Mouse (Mus musculus): ENCODE results near the gene Cyp4b1. TPM values are rescaled to one million over a fixed set of nuclear protein-coding genes. Genes with fewer than 3 reads are reported as not detected.
"Not testable (repeated sequence)": the region's sequence is repeated elsewhere in the genome, so short reads cannot be mapped to it uniquely, and the experiment has no call there.

Cyp4b1 gene
- polyA plus RNA-seq, 1 experiment = not detected

- Histone ChIP-seq H3K79me3 (ENCODE audit: low read depth) (no peaks in the 10 kb centered on the region), H3ac (ENCODE audit: control insufficient read depth, insufficient read length, low read depth) (no peak overlapping the region), H3K36me3 (ENCODE audit: control insufficient read depth, insufficient read depth) (no peaks in the 10 kb centered on the region), H3K79me2 (ENCODE audit: control insufficient read depth, insufficient read depth) (no peaks in the 10 kb centered on the region), H3K4me3 (ENCODE audit: insufficient read depth, poor library complexity, severe bottlenecking) (no peak overlapping the region), H3K27me3 (ENCODE audit: control insufficient read depth, insufficient read depth, insufficient read length) (no peaks in the 10 kb centered on the region)
- TF ChIP-seq CTCF (IDR thresholded peaks at IDR 0.05; ENCODE audit: control insufficient read depth, insufficient read depth, insufficient read length) (no peak), MAX (IDR thresholded peaks at IDR 0.05) (no peak), FOSL1 (IDR thresholded peaks at IDR 0.05; ENCODE audit: insufficient read depth, low read length, poor library complexity, severe bottlenecking) (no peak), MYOD1 (IDR thresholded peaks at IDR 0.05; ENCODE audit: control insufficient read depth, insufficient read length, low read depth) (no peak), MYOG (IDR thresholded peaks at IDR 0.05; ENCODE audit: control insufficient read depth, extremely low read depth, insufficient read length) (no peak)
Measured at GRCm38 (mm10) chr4:115650866-115651265, 3.3 kb upstream of the Cyp4b1 start.

- no peaks in the 10 kb centered on the region for H3K36me3 ChIP-seq (ENCODE audit: control insufficient read depth, insufficient read depth)
- H3K79me2 ChIP-seq (ENCODE audit: control insufficient read depth, insufficient read depth) = no peaks in the 10 kb centered on the region
- TF ChIP-seq MYOG (IDR thresholded peaks at IDR 0.05; ENCODE audit: control insufficient read depth, extremely low read depth, insufficient read length) (no peak), MAX (IDR thresholded peaks at IDR 0.05) (no peak), USF1 (IDR thresholded peaks at IDR 0.05; ENCODE audit: low read depth) (no peak), FOSL1 (IDR thresholded peaks at IDR 0.05; ENCODE audit: insufficient read depth, low read length, poor library complexity, severe bottlenecking) (no peak), CTCF (IDR thresholded peaks at IDR 0.05; ENCODE audit: control insufficient read depth, insufficient read depth, insufficient read length) (no peak), CEBPB (IDR thresholded peaks at IDR 0.05; ENCODE audit: low read depth) (no peak), MYOD1 (IDR thresholded peaks at IDR 0.05; ENCODE audit: control insufficient read depth, insufficient read length, low read depth) (no peak)
Measured at GRCm38 (mm10) chr4:115649344-115649743, 1.8 kb upstream of the Cyp4b1 start.

GRCm38 (mm10) chr4:115648752-115649151 is 1.2 kb upstream of the Cyp4b1 start:
- no peaks in the 10 kb centered on the region for H3K36me3 ChIP-seq (ENCODE audit: control insufficient read depth, insufficient read depth)
- no peak overlapping the region for H3ac ChIP-seq (ENCODE audit: control insufficient read depth, insufficient read length, low read depth)
- no peaks in the 10 kb centered on the region for H3K27me3 ChIP-seq (ENCODE audit: control insufficient read depth, insufficient read depth, insufficient read length)
- H3K79me3 ChIP-seq (ENCODE audit: low read depth) = no peaks in the 10 kb centered on the region
- no peak overlapping the region for H3K4me3 ChIP-seq (ENCODE audit: insufficient read depth, poor library complexity, severe bottlenecking)
- TF ChIP-seq USF1 (IDR thresholded peaks at IDR 0.05; ENCODE audit: low read depth) (no peak), MYOG (IDR thresholded peaks at IDR 0.05; ENCODE audit: control insufficient read depth, extremely low read depth, insufficient read length) (no peak), CTCF (IDR thresholded peaks at IDR 0.05; ENCODE audit: control insufficient read depth, insufficient read depth, insufficient read length) (no peak), MAX (IDR thresholded peaks at IDR 0.05) (no peak)
- no peaks in the 10 kb centered on the region for H3K79me2 ChIP-seq (ENCODE audit: control insufficient read depth, insufficient read depth)

More at GRCm38 (mm10) chr4:115649344-115649743, 1.8 kb upstream of the Cyp4b1 start:
- no peaks in the 10 kb centered on the region for H3K27me3 ChIP-seq (ENCODE audit: control insufficient read depth, insufficient read depth, insufficient read length)
- no peak overlapping the region for H3K4me3 ChIP-seq (ENCODE audit: insufficient read depth, poor library complexity, severe bottlenecking)
- no peaks in the 10 kb centered on the region for H3K79me3 ChIP-seq (ENCODE audit: low read depth)
- no peak overlapping the region for H3ac ChIP-seq (ENCODE audit: control insufficient read depth, insufficient read length, low read depth)

- Histone ChIP-seq H3K27me3 (ENCODE audit: control insufficient read depth, insufficient read depth, insufficient read length) (no peaks in the 10 kb centered on the region), H3K79me2 (ENCODE audit: control insufficient read depth, insufficient read depth) (no peaks in the 10 kb centered on the region), H3ac (ENCODE audit: control insufficient read depth, insufficient read length, low read depth) (no peak overlapping the region), H3K4me3 (ENCODE audit: insufficient read depth, poor library complexity, severe bottlenecking) (no peak overlapping the region), H3K79me3 (ENCODE audit: low read depth) (no peaks in the 10 kb centered on the region), H3K36me3 (ENCODE audit: control insufficient read depth, insufficient read depth) (no peaks in the 10 kb centered on the region)
- TF ChIP-seq USF1 (IDR thresholded peaks at IDR 0.05; ENCODE audit: low read depth) = no peak
- no peak for TF ChIP-seq MYOD1 (IDR thresholded peaks at IDR 0.05; ENCODE audit: control insufficient read depth, insufficient read length, low read depth)
- no peak for TF ChIP-seq MYOG (IDR thresholded peaks at IDR 0.05; ENCODE audit: control insufficient read depth, extremely low read depth, insufficient read length)
- no peak for TF ChIP-seq CTCF (IDR thresholded peaks at IDR 0.05; ENCODE audit: control insufficient read depth, insufficient read depth, insufficient read length)
- TF ChIP-seq CEBPB (IDR thresholded peaks at IDR 0.05; ENCODE audit: low read depth) = no peak
- no peak for TF ChIP-seq MAX (IDR thresholded peaks at IDR 0.05)
Measured at GRCm38 (mm10) chr4:115645371-115645770, 2.2 kb downstream of the Cyp4b1 start.

- Histone ChIP-seq H3ac (ENCODE audit: control insufficient read depth, insufficient read length, low read depth) (no peak overlapping the region), H3K27me3 (ENCODE audit: control insufficient read depth, insufficient read depth, insufficient read length) (no peaks in the 10 kb centered on the region), H3K36me3 (ENCODE audit: control insufficient read depth, insufficient read depth) (no peaks in the 10 kb centered on the region), H3K4me3 (ENCODE audit: insufficient read depth, poor library complexity, severe bottlenecking) (no peak overlapping the region), H3K79me3 (ENCODE audit: low read depth) (no peaks in the 10 kb centered on the region), H3K79me2 (ENCODE audit: control insufficient read depth, insufficient read depth) (no peaks in the 10 kb centered on the region)
- TF ChIP-seq MAX (IDR thresholded peaks at IDR 0.05) (no peak), MYOD1 (IDR thresholded peaks at IDR 0.05; ENCODE audit: control insufficient read depth, insufficient read length, low read depth) (no peak), MYOG (IDR thresholded peaks at IDR 0.05; ENCODE audit: control insufficient read depth, extremely low read depth, insufficient read length) (no peak), CEBPB (IDR thresholded peaks at IDR 0.05; ENCODE audit: low read depth) (no peak), CTCF (IDR thresholded peaks at IDR 0.05; ENCODE audit: control insufficient read depth, insufficient read depth, insufficient read length) (no peak), USF1 (IDR thresholded peaks at IDR 0.05; ENCODE audit: low read depth) (no peak), FOSL1 (IDR thresholded peaks at IDR 0.05; ENCODE audit: insufficient read depth, low read length, poor library complexity, severe bottlenecking) (no peak)
Measured at GRCm38 (mm10) chr4:115642967-115643754, 4.4 kb downstream of the Cyp4b1 start.

- not testable (repeated sequence) for H3K4me3 ChIP-seq (ENCODE audit: insufficient read depth, poor library complexity, severe bottlenecking); H3ac ChIP-seq (ENCODE audit: control insufficient read depth, insufficient read length, low read depth); H3K36me3 ChIP-seq (ENCODE audit: control insufficient read depth, insufficient read depth); H3K79me3 ChIP-seq (ENCODE audit: low read depth); H3K79me2 ChIP-seq (ENCODE audit: control insufficient read depth, insufficient read depth); H3K27me3 ChIP-seq (ENCODE audit: control insufficient read depth, insufficient read depth, insufficient read length)
Measured at GRCm38 (mm10) chr4:115625560-115625959, 22.0 kb downstream of the Cyp4b1 start.
